Mouse (Mus musculus) kidney, embryonic 15.5 days (tissue): Measurements from ENCODE around the gene Poldip2. TPM values are rescaled to one million over a fixed set of nuclear protein-coding genes. Genes with fewer than 3 reads are reported as not detected.

Source experiments
- ATAC-seq: fragments of 200-750 bp; cut with Nextera tagmentation; replicated peaks from 2 replicates; pipeline ENCODE4 v1.8.0; 2017; ENCODE audit warnings: moderate TSS enrichment; ENCODE audit not compliant: low FRiP score
- H3K27ac ChIP-seq: fragments of 300-500 bp; sonication (generic); 2 replicates; pipeline ENCODE4 v1.5.1; 2015; ENCODE audit warnings: mild to moderate bottlenecking, inconsistent platforms
- H3K27me3 ChIP-seq: fragments of 300-500 bp; sonication (generic); 2 replicates; pipeline ENCODE4 v1.6.1; 2015; ENCODE audit warnings: inconsistent platforms
- H3K36me3 ChIP-seq: fragments of 300-500 bp; sonication (generic); 2 replicates; pipeline ENCODE4 v1.6.1; 2015; ENCODE audit warnings: inconsistent platforms
- H3K4me1 ChIP-seq: fragments of 300-500 bp; sonication (generic); 2 replicates; pipeline ENCODE4 v1.6.1; 2015; ENCODE audit warnings: inconsistent platforms
- H3K4me2 ChIP-seq: fragments of 300-500 bp; sonication (generic); 2 replicates; pipeline ENCODE4 v1.6.1; 2015; ENCODE audit warnings: moderate library complexity, mild to moderate bottlenecking, inconsistent platforms
- H3K4me3 ChIP-seq: fragments of 300-500 bp; sonication (generic); replicated peaks from 2 replicates; pipeline ENCODE4 v1.5.1; 2015; ENCODE audit warnings: mild to moderate bottlenecking, inconsistent platforms
- H3K9ac ChIP-seq: fragments of 300-500 bp; sonication (generic); 2 replicates; pipeline ENCODE4 v1.6.1; 2015; ENCODE audit warnings: mild to moderate bottlenecking, inconsistent platforms
- H3K9me3 ChIP-seq: fragments of 300-500 bp; sonication (generic); replicated peaks from 2 replicates; pipeline ENCODE4 v1.6.1; 2016; ENCODE audit warnings: inconsistent platforms
- WGBS: fragments of 180-500 bp; shearing (Covaris S2); methylation state at CpG from one replicate; pipeline ENCODE4 v1.1.7; 2015; ENCODE audit warnings: mixed read lengths; 5-methylcytosine and 5-hydroxymethylcytosine counted together
- polyA plus RNA-seq: library from polyadenylated mRNA; unstranded; fragments of >200 nt; fragmentation: Nextera tagmentation; extraction: Ambion mirVana; gene quantifications from 2 replicates; pipeline ENCODE4 v1.2.1, GENCODE M21; 2015

Gene Poldip2
- polyA plus RNA-seq, result 169 and 171 TPM in 2 replicates

DNA sequence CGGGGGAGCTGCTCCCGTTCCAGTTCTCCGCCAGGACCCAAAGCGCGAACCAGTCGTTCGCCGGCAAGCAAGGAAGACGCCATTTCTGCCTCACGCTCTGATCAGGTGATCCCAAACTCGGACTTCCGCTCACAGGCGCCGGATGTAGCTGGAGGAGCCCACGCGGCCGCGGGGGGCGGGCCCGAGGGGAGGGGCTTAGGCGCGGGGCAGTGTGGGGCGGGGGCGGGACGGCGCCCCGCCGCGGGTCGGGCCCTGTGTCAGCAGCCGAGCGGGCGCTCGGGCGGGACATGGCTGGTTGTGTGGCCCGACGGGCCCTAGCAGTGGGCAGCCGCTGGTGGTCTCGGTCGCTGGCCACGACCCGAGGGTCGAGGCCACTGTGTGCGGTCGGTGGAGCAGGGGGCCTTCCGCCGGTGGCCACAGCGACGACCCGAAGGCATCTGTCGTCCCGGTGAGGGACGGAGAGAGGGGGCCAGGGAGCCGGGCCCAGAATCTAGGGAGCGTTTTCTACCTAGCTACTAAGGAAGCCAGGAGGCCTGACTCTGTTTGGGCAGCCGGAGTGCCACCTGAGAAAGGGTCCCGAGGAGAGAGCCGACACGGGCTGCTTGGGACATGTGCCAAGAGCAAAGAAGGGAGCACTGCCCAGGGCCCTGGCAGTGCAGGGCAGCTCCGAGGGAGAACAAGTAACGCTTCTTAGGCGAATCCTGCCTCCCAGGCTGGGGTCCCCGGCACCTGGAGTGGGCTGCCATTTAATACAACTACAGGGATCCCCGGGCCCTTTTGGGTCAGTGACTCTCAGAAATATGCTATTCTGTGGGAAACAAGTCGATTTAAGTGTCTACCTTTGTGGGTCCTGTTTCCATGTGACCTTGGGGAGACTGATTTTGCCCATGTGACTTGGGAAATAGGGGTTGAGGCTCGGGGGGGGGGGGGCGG is at the start of gene Poldip2, which contains the start of gene Tmem199:
Gene Poldip2 (plus strand): TSS at position 169 of the 933 bp plus-strand sequence.
Gene Tmem199 (minus strand): TSS at position 148 of the 933 bp plus-strand sequence.
- Histone ChIP-seq H3K4me2 (peak within 1 kb of the TSS; percentile 87), H3K9me3 (no peaks in the 10 kb centered on the region), H3K27ac (peak within 1 kb of the TSS; percentile 86), H3K4me1 (peaks cover 19% of the 10 kb centered on the region), H3K36me3 (peaks cover 63% of the 10 kb centered on the region), H3K4me3 (peak within 1 kb of the TSS; percentile 82), H3K9ac (peak within 1 kb of the TSS; percentile 93), H3K27me3 (no peaks in the 10 kb centered on the region)
- WGBS, result under 1% methylated on average over 50 of the region's 67 CpGs
- ATAC-seq, result peak; percentile 95

- Histone ChIP-seq H3K9me3 (no peaks in the 10 kb centered on the region), H3K4me3 (no peak overlapping the region), H3K36me3 (no peaks in the 10 kb centered on the region), H3K4me1 (peaks cover 27% of the 10 kb centered on the region), H3K4me2 (no peak overlapping the region), H3K27ac (no peak overlapping the region), H3K27me3 (no peaks in the 10 kb centered on the region), H3K9ac (no peak overlapping the region)
- ATAC-seq, result no peak
- WGBS, result 83% methylated on average over 5 of the region's 5 CpGs
These were observed 49.3 kb upstream of the Poldip2 start for GRCm38 (mm10) chr11:78462669-78463068.

DNA sequence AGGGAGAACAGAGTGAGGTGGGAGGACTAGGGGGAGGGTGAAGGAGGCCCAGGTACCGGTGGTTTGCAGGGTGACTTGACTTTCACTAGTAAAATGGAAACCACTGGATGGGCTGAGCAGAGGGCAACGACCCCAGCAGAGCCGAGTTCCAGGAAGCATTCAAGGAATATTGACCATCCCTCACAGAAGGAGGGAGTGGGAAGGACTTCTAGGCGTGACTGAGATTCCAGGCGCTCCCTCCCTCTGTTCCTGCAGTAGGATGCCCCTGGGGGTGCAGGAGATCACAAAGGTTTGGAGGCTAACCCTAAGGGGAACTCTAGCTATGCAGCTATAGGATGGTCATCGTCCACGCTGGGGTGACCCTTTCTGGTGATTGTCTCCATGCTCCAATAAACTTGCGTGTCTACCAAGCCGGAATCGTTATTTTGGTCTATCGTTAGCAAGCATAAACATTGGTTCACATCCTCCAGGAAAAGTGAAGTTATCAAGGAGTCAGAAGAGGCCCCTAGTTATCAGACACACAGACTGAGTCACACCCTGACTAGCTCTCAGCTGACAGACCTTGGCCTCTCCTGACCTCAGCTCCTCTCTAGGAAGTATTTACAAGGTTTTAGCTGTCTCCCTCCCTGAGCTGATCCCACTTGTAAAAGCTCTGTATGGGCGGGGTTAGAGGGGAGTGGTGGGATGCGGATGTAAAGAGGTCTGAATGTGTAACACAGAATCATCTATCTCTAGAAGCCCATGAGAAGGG is 48.5 kb upstream of the Poldip2 start:
- Histone ChIP-seq H3K9ac (no peak overlapping the region), H3K9me3 (no peaks in the 10 kb centered on the region), H3K27me3 (no peaks in the 10 kb centered on the region), H3K4me1 (peaks cover 27% of the 10 kb centered on the region), H3K4me3 (no peak overlapping the region), H3K27ac (no peak overlapping the region), H3K4me2 (no peak overlapping the region), H3K36me3 (no peaks in the 10 kb centered on the region)
- 55% methylated on average over 13 of the region's 13 CpGs for WGBS
- no peak for ATAC-seq

- peak overlapping the region; percentile 91 for H3K4me2 ChIP-seq
- WGBS, result 21% methylated on average over 9 of the region's 9 CpGs
- H3K27ac ChIP-seq, result peak overlapping the region; percentile 97
- H3K9me3 ChIP-seq, result no peaks in the 10 kb centered on the region
- H3K4me3 ChIP-seq, result peak overlapping the region; percentile 81
- no peaks in the 10 kb centered on the region for H3K36me3 ChIP-seq
- no peaks in the 10 kb centered on the region for H3K27me3 ChIP-seq
- peak overlapping the region; percentile 84; the same call in 1 of the 2 replicates for H3K9ac ChIP-seq
- ATAC-seq, result no peak
- peaks cover 27% of the 10 kb centered on the region for H3K4me1 ChIP-seq
These were observed 46.9 kb upstream of the Poldip2 start for GRCm38 (mm10) chr11:78465116-78465515.

DNA sequence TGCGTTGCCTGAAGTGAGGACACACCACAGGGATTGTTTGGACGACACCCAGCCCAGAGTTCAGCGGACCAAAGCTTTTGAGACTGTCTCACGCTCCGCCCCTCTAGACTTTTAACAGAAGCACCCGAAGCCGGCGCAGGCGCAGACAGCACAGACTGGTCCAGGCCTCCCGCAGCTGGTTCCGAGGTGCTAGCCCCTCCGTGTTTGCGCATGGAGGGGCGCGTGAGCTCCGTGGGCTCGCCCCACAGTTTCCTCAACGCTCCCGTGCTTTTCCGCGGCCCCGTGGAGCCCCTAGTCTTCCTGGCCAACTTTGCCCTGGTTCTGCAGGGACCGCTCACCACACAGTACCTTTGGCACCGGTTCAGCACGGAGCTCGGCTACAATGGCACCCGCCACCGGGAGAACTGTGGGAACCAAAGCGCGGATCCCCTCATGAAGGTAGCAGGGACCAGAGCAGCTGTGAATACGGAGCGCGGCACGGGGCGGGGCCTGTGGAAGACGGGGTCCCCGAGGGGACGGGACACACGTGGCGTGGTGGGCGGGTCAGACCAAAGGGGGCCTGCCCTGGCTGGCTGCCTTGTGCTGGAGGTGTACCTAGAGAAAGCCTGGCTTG is 46.3 kb upstream of the Poldip2 start, which contains the start of gene Slc46a1:
Gene Slc46a1 (plus strand): TSS at position 130 of the 613 bp plus-strand sequence.
- Histone ChIP-seq H3K9ac (peak within 1 kb of the TSS; percentile 84), H3K36me3 (no peaks in the 10 kb centered on the region), H3K9me3 (no peaks in the 10 kb centered on the region), H3K4me3 (peak within 1 kb of the TSS; percentile 81), H3K27ac (peak within 1 kb of the TSS; percentile 97), H3K4me2 (peak within 1 kb of the TSS; percentile 91), H3K27me3 (no peaks in the 10 kb centered on the region), H3K4me1 (peaks cover 27% of the 10 kb centered on the region)
- under 1% methylated on average over 41 of the region's 41 CpGs for WGBS
- ATAC-seq, result peak; percentile 96

GRCm38 (mm10) chr11:78466242-78466912 is 45.6 kb upstream of the Poldip2 start:
- Histone ChIP-seq H3K4me1 (peaks cover 27% of the 10 kb centered on the region), H3K27ac (peak overlapping the region; percentile 97), H3K9ac (peak overlapping the region; percentile 84), H3K4me3 (peak overlapping the region; percentile 81), H3K36me3 (no peaks in the 10 kb centered on the region), H3K27me3 (no peaks in the 10 kb centered on the region), H3K9me3 (no peaks in the 10 kb centered on the region), H3K4me2 (peak overlapping the region; percentile 91)
- WGBS, result 66% methylated on average over 23 of the region's 23 CpGs
- ATAC-seq, result peak; percentile 23; the same call in 1 of the 2 replicates

- H3K4me1 ChIP-seq, result peaks cover 27% of the 10 kb centered on the region
- WGBS, result 69% methylated on average over 7 of the region's 7 CpGs
- H3K27ac ChIP-seq, result no peak overlapping the region
- no peaks in the 10 kb centered on the region for H3K36me3 ChIP-seq
- no peak for ATAC-seq
- no peak overlapping the region for H3K9ac ChIP-seq
- no peak overlapping the region for H3K4me3 ChIP-seq
- no peaks in the 10 kb centered on the region for H3K9me3 ChIP-seq
- H3K4me2 ChIP-seq, result no peak overlapping the region
- H3K27me3 ChIP-seq, result no peaks in the 10 kb centered on the region
These were observed 44.5 kb upstream of the Poldip2 start for GRCm38 (mm10) chr11:78467515-78467914.

GRCm38 (mm10) chr11:78467932-78468331 is 44.1 kb upstream of the Poldip2 start:
- Histone ChIP-seq H3K9me3 (no peaks in the 10 kb centered on the region), H3K27me3 (no peaks in the 10 kb centered on the region), H3K4me2 (no peak overlapping the region), H3K9ac (no peak overlapping the region), H3K27ac (no peak overlapping the region), H3K4me1 (peaks cover 26% of the 10 kb centered on the region), H3K4me3 (no peak overlapping the region), H3K36me3 (no peaks in the 10 kb centered on the region)
- no peak for ATAC-seq
- WGBS, result 43% methylated on average over 3 of the region's 3 CpGs

DNA sequence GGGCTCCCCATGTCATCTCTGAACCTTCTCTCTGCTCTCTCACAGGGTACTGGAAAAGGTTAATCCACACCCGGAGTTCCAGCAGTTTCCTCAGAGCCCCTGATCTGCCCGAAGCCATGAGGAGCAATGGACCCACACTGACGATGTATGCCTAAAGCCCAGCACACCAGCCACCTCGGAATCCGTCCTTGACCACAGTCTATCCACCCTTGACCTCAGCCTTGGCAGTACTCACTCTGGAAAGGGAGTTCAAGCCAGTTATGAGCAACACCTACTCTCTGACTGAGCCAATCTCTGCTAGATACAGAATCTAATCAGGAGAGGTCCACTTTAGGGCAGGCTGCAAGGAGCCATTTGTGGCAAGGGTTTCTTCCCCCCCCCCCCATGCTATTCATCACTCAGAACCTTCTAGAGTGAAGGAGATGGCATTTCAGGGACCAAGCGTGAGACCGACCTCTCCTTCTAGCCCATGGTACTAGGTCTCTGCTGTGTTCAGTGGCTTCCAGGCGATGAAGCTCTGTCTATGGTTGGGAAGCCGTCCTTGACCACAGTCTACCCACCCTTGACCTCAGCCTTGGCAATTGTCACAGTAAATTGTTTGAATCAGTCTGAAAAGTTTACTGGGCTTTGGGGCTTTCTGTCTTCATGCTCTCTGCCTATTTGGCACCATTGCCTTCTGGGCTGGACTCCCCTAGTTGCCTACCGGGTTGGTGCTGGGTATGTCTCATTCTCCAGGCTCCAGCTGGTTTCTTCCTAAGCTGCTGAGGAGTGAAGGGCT is 40.5 kb upstream of the Poldip2 start:
- H3K4me1 ChIP-seq, result peaks cover 5% of the 10 kb centered on the region
- no peaks in the 10 kb centered on the region for H3K27me3 ChIP-seq
- no peak overlapping the region for H3K4me2 ChIP-seq
- no peaks in the 10 kb centered on the region for H3K9me3 ChIP-seq
- no peak overlapping the region for H3K27ac ChIP-seq
- no peak for ATAC-seq
- no peaks in the 10 kb centered on the region for H3K36me3 ChIP-seq
- 88% methylated on average over 10 of the region's 10 CpGs for WGBS
- H3K4me3 ChIP-seq, result no peak overlapping the region
- H3K9ac ChIP-seq, result no peak overlapping the region

DNA sequence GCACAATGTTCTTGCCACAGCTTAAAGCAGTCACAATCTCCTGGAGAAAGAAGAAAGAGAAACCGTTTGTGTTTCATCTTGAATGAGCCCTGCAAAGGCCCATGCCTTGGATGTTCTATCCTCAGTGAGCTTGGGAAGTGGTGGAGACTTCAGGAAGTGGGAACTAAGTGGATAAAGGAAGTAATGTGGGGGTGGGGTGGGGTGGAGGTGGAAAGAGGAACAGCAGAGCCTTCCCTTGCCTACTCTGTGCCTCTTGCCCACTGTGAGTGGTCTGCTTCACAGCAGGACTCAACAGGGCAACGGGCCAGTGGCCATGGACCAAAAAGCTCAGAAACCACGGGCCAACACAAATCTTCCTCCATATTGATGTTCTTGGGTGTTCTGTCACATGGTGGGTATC is 36.7 kb upstream of the Poldip2 start:
- Histone ChIP-seq H3K36me3 (no peaks in the 10 kb centered on the region), H3K4me2 (no peak overlapping the region), H3K4me1 (no peaks in the 10 kb centered on the region), H3K27me3 (no peaks in the 10 kb centered on the region), H3K9me3 (no peaks in the 10 kb centered on the region), H3K9ac (no peak overlapping the region), H3K27ac (no peak overlapping the region), H3K4me3 (no peak overlapping the region)
- WGBS, result 77% methylated on average over 3 of the region's 3 CpGs
- no peak for ATAC-seq

- Histone ChIP-seq H3K27me3 (peaks cover 43% of the 10 kb centered on the region), H3K4me2 (no peak overlapping the region), H3K9me3 (no peaks in the 10 kb centered on the region), H3K9ac (no peak overlapping the region), H3K36me3 (no peaks in the 10 kb centered on the region), H3K4me3 (no peak overlapping the region), H3K4me1 (peaks cover 4% of the 10 kb centered on the region; the same call in 1 of the 2 replicates), H3K27ac (no peak overlapping the region)
- 63% methylated on average over 7 of the region's 7 CpGs for WGBS
- no peak for ATAC-seq
These were observed 28.4 kb upstream of the Poldip2 start for GRCm38 (mm10) chr11:78483639-78484038.
